Mouse (Mus musculus) liver, postnatal 0 days (tissue): ENCODE results near the gene Elp4. TPM values are rescaled to one million over a fixed set of nuclear protein-coding genes. Genes with fewer than 3 reads are reported as not detected.

ENCODE experiments used
- ATAC-seq: fragments of 200-750 bp; cut with Nextera tagmentation; 2 replicates; pipeline ENCODE4 v1.8.0; 2017; ENCODE audit warnings: mild to moderate bottlenecking, moderate library complexity
- DNase-seq: peaks from one replicate; pipeline ENCODE4 v3.0.0-alpha.2; 2016
- H3K27ac ChIP-seq: fragments of 300-500 bp; sonication (generic); 2 replicates; pipeline ENCODE4 v1.5.1; 2014; ENCODE audit warnings: antibody characterized with exemption, moderate library complexity, mild to moderate bottlenecking, low read depth
- H3K27me3 ChIP-seq: fragments of 300-500 bp; sonication (generic); 2 replicates; pipeline ENCODE4 v1.6.1; 2014; ENCODE audit warnings: low read length, control low read depth, mixed read lengths; ENCODE audit not compliant: insufficient read depth
- H3K36me3 ChIP-seq: fragments of 300-500 bp; sonication (generic); replicated peaks from 2 replicates; pipeline ENCODE4 v1.6.1; 2014; ENCODE audit warnings: mild to moderate bottlenecking, control low read depth, low read length, moderate library complexity, mixed read lengths; ENCODE audit not compliant: insufficient read depth
- H3K4me1 ChIP-seq: fragments of 300-500 bp; sonication (generic); 2 replicates; pipeline ENCODE4 v1.6.1; 2014; ENCODE audit warnings: antibody characterized with exemption, mild to moderate bottlenecking, control low read depth; ENCODE audit not compliant: insufficient read depth
- H3K4me2 ChIP-seq: fragments of 300-500 bp; sonication (generic); 2 replicates; pipeline ENCODE4 v1.6.1; 2014; ENCODE audit warnings: low read depth, mild to moderate bottlenecking, low read length, moderate library complexity, mixed read lengths
- H3K4me3 ChIP-seq: fragments of 300-500 bp; sonication (generic); 2 replicates; pipeline ENCODE4 v1.5.1; 2014; ENCODE audit warnings: low read depth, low read length
- H3K9ac ChIP-seq: fragments of 300-500 bp; sonication (generic); replicated peaks from 2 replicates; pipeline ENCODE4 v1.6.1; 2014; ENCODE audit warnings: mild to moderate bottlenecking, moderate library complexity
- H3K9me3 ChIP-seq: fragments of 300-500 bp; sonication (generic); 2 replicates; pipeline ENCODE4 v1.6.1; 2016; ENCODE audit warnings: mild to moderate bottlenecking, control low read depth, low read length, mixed read lengths
- CTCF ChIP-seq: sonication (generic); IDR thresholded peaks from 2 replicates; pipeline ENCODE4 v1.5.1; 2016; ENCODE audit warnings: antibody characterized with exemption, low read depth
- EP300 ChIP-seq: IDR thresholded peaks from 2 replicates; pipeline ENCODE4 v1.6.1; 2016; ENCODE audit warnings: antibody characterized with exemption, low read depth, mild to moderate bottlenecking
- WGBS: fragments of 180-500 bp; shearing (Covaris S2); extraction: QIAGEN DNeasy Blood & Tissue Kit; methylation state at CpG from one replicate; pipeline ENCODE4 v1.1.7; 2014; ENCODE audit not compliant: insufficient replicate concordance; 5-methylcytosine and 5-hydroxymethylcytosine counted together
- polyA plus RNA-seq: library from polyadenylated mRNA; unstranded; fragments of >200 nt; fragmentation: Nextera tagmentation; extraction: Ambion mirVana; gene quantifications from 2 replicates; pipeline ENCODE4 v1.2.1, GENCODE M21; 2015

Gene Elp4
- polyA plus RNA-seq, 1 experiment from 2014 or later, result 9.7 TPM

DNA sequence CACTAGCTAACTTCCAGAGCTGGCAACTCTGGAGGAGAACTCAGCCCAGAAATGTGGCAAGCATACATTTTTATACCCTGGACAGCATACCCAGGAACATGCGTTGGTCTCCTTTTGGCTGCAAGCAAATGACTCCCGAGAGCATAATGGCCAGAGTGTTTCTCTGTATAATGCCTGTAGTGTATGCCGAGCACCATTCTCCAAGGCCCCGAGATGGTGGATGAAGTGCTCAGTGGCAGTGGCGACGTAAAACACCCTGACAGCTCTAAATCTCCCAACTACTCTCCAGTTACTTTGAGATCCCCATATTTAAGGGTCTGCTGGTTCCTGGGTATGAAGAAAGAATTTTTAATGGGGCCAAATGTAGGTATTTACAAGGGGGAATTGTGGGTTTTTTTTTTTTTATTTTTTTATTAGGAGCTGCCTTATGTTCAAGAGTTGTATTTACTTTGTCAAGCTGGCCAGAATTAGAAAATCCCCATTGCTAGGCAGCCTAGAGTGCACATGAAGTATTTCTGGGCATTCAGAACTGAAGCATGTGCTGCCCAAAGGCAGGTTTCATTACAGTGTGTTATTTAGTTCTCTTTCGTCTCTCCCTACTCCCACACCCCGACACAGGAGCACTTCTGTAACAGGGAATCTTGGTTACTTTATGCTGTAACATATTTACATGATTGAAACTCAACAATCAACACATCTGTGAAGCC is 188.8 kb downstream of the Elp4 start:
- no peak overlapping the region for H3K9ac ChIP-seq
- H3K4me1 ChIP-seq, result no peaks in the 10 kb centered on the region
- WGBS, result 87% methylated on average over 8 of the region's 8 CpGs
- H3K27ac ChIP-seq, result no peak overlapping the region
- no peak for DNase-seq
- no peak overlapping the region for H3K4me2 ChIP-seq
- TF ChIP-seq CTCF (no peak), EP300 (no peak)
- no peaks in the 10 kb centered on the region for H3K27me3 ChIP-seq
- no peak overlapping the region for H3K4me3 ChIP-seq
- ATAC-seq, result no peak
- no peaks in the 10 kb centered on the region for H3K9me3 ChIP-seq
- no peaks in the 10 kb centered on the region for H3K36me3 ChIP-seq

DNA sequence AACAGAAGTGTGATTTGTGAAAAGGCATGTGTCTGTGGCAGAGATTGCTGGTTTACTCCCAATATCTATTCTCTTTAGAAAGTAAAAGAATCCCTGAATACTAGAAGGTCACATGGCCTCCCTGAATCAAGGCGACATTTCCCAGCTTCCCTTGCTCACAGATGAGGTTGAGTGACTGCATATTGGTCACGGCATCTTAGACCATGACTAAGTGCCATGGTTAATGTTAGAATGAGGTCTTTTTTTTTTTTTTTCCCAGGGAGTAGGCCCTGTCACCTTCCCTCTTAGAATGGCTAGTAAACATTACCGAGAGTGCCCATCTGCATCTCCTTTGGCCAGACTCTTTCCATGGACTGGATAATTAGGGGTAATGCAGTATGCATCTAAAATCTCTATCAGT is 193.9 kb downstream of the Elp4 start:
- no peaks in the 10 kb centered on the region for H3K4me1 ChIP-seq
- no peak overlapping the region for H3K4me3 ChIP-seq
- no peak overlapping the region for H3K4me2 ChIP-seq
- no peaks in the 10 kb centered on the region for H3K36me3 ChIP-seq
- no peaks in the 10 kb centered on the region for H3K9me3 ChIP-seq
- no peaks in the 10 kb centered on the region for H3K27me3 ChIP-seq
- DNase-seq (no peak), ATAC-seq (no peak)
- H3K27ac ChIP-seq, result no peak overlapping the region
- WGBS, result 70% methylated on average over 3 of the region's 3 CpGs
- TF ChIP-seq EP300 (no peak), CTCF (no peak)
- H3K9ac ChIP-seq, result no peak overlapping the region

DNA sequence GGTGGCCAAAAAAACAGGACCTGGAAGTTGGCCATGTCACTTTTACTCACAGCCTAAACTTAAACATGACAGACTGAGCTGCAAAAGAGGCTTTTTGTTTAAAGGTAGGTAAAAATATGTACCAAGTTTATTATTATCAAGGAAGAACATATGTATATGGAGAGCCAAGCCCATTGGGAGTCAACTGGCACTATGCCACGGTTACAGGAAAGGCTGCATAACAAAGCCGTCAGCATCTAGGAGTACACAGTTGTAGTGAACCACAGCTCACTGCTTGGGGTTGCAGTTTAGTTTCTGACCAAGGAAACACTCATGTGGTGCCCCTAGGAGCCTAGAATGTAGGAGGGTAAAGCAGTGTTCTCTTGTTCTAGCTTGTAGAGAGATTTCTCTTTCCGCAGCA is 195.2 kb downstream of the Elp4 start:
- H3K4me3 ChIP-seq, result no peak overlapping the region
- H3K27ac ChIP-seq, result no peak overlapping the region
- no peaks in the 10 kb centered on the region for H3K4me1 ChIP-seq
- H3K4me2 ChIP-seq, result no peak overlapping the region
- H3K36me3 ChIP-seq, result no peaks in the 10 kb centered on the region
- no peaks in the 10 kb centered on the region for H3K9me3 ChIP-seq
- H3K9ac ChIP-seq, result no peak overlapping the region
- ATAC-seq, result no peak
- no peak for TF ChIP-seq CTCF
- TF ChIP-seq EP300, result no peak
- WGBS, result 86% methylated on average over 3 of the region's 3 CpGs
- H3K27me3 ChIP-seq, result no peaks in the 10 kb centered on the region
- DNase-seq, result no peak

DNA sequence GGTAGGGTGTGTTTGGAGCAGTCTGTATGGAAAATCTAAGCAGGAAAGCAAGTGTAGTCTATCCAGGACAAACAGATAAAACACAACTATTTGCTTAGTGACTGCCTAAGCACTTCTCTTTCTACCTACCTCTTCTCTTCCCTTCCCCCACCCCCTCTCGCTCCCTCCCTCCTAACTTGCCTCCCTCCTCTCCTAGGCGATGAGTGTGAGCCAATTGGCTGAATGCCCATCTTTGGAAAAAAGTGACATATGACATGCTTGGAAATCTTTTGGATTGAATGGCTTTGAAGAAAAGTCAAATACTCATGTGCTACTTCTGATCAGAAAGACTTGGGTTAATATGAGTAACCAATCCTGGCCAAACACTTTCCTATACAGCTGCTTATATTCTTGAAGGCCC is 199.0 kb downstream of the Elp4 start:
- no peak for DNase-seq
- ATAC-seq, result no peak
- no peaks in the 10 kb centered on the region; the same call in 1 of the 2 replicates for H3K36me3 ChIP-seq
- no peaks in the 10 kb centered on the region for H3K4me1 ChIP-seq
- WGBS, result 63% methylated on average over 2 of the region's 2 CpGs
- no peaks in the 10 kb centered on the region for H3K9me3 ChIP-seq
- H3K9ac ChIP-seq, result no peak overlapping the region
- no peak for TF ChIP-seq EP300
- no peak for TF ChIP-seq CTCF
- H3K4me2 ChIP-seq, result no peak overlapping the region
- H3K27me3 ChIP-seq, result no peaks in the 10 kb centered on the region
- no peak overlapping the region for H3K4me3 ChIP-seq
- no peak overlapping the region for H3K27ac ChIP-seq

DNA sequence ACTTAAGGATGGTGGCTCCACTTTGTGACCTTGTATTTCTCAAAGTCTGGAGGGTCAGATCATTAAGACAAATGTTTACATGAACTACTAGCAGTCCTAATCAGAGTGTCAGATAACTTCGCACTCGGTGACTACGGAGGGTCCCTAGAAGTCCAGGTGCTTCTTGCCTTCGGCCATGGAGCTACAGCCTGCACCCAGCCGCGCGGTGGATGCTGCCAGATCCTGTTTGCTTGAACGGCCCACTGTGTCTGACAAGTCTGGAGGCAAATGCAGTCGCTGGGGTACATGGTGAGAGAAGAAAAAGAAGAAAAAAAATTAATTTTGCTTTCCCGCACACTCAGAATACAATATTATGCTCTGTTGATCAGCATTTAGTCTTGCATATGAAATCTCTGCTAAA is 201.8 kb downstream of the Elp4 start:
- DNase-seq (no peak), ATAC-seq (no peak)
- 86% methylated on average over 10 of the region's 10 CpGs for WGBS

DNA sequence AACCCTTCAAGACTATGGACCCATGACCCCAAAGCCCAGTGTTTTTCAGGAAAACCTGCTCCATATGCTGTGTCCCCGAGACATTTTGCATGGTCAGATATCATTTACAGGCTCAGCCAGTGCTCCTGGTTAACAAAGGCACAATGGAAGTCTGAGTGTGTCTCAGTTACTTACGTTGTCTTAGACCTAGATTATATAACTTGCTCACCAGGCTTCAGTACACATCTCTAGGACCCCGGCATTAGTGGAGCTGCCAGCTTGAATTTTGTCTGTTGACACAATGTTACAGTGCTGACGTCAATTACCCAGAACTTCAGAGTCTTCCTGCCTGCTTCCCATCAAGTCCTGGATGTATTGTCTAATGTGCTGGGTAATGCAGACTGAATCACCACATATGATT is 202.6 kb downstream of the Elp4 start:
- TF ChIP-seq EP300, result no peak
- TF ChIP-seq CTCF, result no peak
- Histone ChIP-seq H3K27me3 (no peaks in the 10 kb centered on the region), H3K4me2 (no peak overlapping the region), H3K36me3 (peaks cover 4% of the 10 kb centered on the region; the same call in 1 of the 2 replicates), H3K4me3 (no peak overlapping the region), H3K9ac (no peak overlapping the region), H3K9me3 (no peaks in the 10 kb centered on the region), H3K4me1 (no peaks in the 10 kb centered on the region), H3K27ac (no peak overlapping the region)
- 79% methylated on average over 4 of the region's 4 CpGs for WGBS
- ATAC-seq (no peak), DNase-seq (no peak)

More for the DNA sequence above, 201.8 kb downstream of the Elp4 start:
- Histone ChIP-seq H3K4me3 (no peak overlapping the region), H3K27ac (no peak overlapping the region), H3K27me3 (no peaks in the 10 kb centered on the region), H3K4me1 (no peaks in the 10 kb centered on the region), H3K9me3 (no peaks in the 10 kb centered on the region), H3K4me2 (no peak overlapping the region), H3K9ac (no peak overlapping the region), H3K36me3 (peaks cover 4% of the 10 kb centered on the region; the same call in 1 of the 2 replicates)
- TF ChIP-seq CTCF (no peak), EP300 (no peak)
